In the genomic region with DNA sequence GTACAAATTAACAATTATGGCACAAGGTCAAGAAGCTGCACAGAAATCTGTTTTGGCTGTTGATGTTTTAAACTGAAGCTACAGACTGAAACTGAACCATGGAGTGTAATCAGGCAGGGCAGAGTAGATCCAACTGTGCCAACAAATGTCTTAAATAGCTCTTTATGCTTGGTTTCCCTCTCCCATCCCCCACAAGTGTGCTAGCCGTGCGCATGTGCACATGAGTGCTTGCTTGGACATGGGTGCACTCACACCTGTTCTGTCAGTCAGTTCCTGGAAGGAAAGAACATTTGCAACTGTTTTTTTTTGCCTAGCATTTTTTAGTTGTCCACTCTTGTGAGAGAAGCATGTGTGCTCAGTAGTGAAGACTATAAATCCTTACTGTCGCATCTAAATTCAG, we compare ENCODE assay signal across 11 mouse cellular contexts. TPM values are rescaled to one million over a fixed set of nuclear protein-coding genes. Genes with fewer than 3 reads are reported as not detected.
A peak's percentile ranks its signal among the peaks of the same experiment; 100 is the strongest.
DNase-seq lines count a peak whose midpoint lies in the region; ATAC-seq and TF ChIP-seq lines count a peak whose summit lies in the region.
"Had no signal": no experiment of that assay in that cellular context is flagged by ENCODE, and none has a peak within 500 bp of the region (broad histone marks: within the 10 kb centered on the region; RNA-seq: fewer than 3 reads in every experiment).

No protein-coding gene starts in this region.

- no peak for ATAC-seq in kidney, embryonic 14.5 days (ENCODE audit: low FRiP score, low TSS enrichment)
- ATAC-seq in frontal cortex, adult (ENCODE audit: low TSS enrichment) = no peak

- peaks cover 65% of the 10 kb centered on the region for H3K36me3 ChIP-seq in kidney, embryonic 14.5 days (ENCODE audit: control insufficient read depth, insufficient read depth, low read length)

- H3K4me1 ChIP-seq in kidney, embryonic 14.5 days (ENCODE audit: control insufficient read depth, insufficient read depth, low read length) = peaks cover 9% of the 10 kb centered on the region

- TF ChIP-seq CTCF in brain, embryonic 14.5 days (IDR thresholded peaks at IDR 0.05; ENCODE audit: borderline replicate concordance, extremely low read depth, insufficient read depth, insufficient read length) = no peak

- no peak for TF ChIP-seq POLR2A in brain, embryonic 14.5 days (IDR thresholded peaks at IDR 0.05; ENCODE audit: borderline replicate concordance, extremely low read depth, insufficient read depth, insufficient read length, poor library complexity, severe bottlenecking)

- no peak overlapping the region for H3K27ac ChIP-seq in kidney, embryonic 14.5 days (ENCODE audit: low read depth, low read length)
- H3K27ac ChIP-seq: embryonic facial prominence, embryonic 13.5 days; limb, embryonic 12.5 days had no signal

- H3K27me3 ChIP-seq in kidney, embryonic 14.5 days (ENCODE audit: control insufficient read depth, insufficient read depth, low read length) = no peaks in the 10 kb centered on the region
- H3K27me3 ChIP-seq: embryonic facial prominence, embryonic 13.5 days; limb, embryonic 12.5 days had no signal

- H3K9ac ChIP-seq in kidney, embryonic 14.5 days (ENCODE audit: low read depth, low read length) = no peak overlapping the region
- H3K9ac ChIP-seq: embryonic facial prominence, embryonic 13.5 days; limb, embryonic 12.5 days had no signal

- H3K9me3 ChIP-seq in kidney, embryonic 14.5 days (ENCODE audit: control insufficient read depth, low read length) = no peaks in the 10 kb centered on the region
- H3K9me3 ChIP-seq: embryonic facial prominence, embryonic 13.5 days; limb, embryonic 12.5 days had no signal

- 67% methylated on average over 3 of the region's 3 CpGs for WGBS in kidney, embryonic 14.5 days

- H3K4me3 ChIP-seq in kidney, embryonic 14.5 days (ENCODE audit: low read length) = no peak overlapping the region
- H3K4me3 ChIP-seq: embryonic facial prominence, embryonic 13.5 days; limb, embryonic 12.5 days had no signal

- H3K4me2 ChIP-seq in kidney, embryonic 14.5 days (replicated peaks; ENCODE audit: low read depth, low read length) = no peak overlapping the region
- H3K4me2 ChIP-seq: embryonic facial prominence, embryonic 13.5 days; limb, embryonic 12.5 days had no signal

- peak; percentile 71 for DNase-seq in kidney, adult 11 months
- DNase-seq in brain, embryonic 14.5 days (ENCODE audit: low read depth) = peak; percentile 31
- peak; percentile 79 for DNase-seq in gastrocnemius, adult 18-20 months (ENCODE audit: low spot score)
- peak; percentile 53 to 76 for DNase-seq in kidney, postnatal 25 days
- DNase-seq in adrenal gland, postnatal 14 days = no peak
- no peak for DNase-seq in frontal cortex, postnatal 14 days (ENCODE audit: low spot score in 2 of 2)
- DNase-seq: lung, postnatal 10 days had no signal

RNA-seq across cellular contexts. Expression of gene Tor1aip1, which starts 10.4 kb away (rescaled TPM):
- 50.5 and 51.1 TPM in 2 replicates for polyA plus RNA-seq in kidney, embryonic 14.5 days (2014; fragmentation: Nextera tagmentation; extraction: Ambion mirVana)
- 8.6 and 14.6 TPM in 2 replicates for polyA plus RNA-seq in brain, embryonic 14.5 days (2012; rRNA removed)
- 100 to 1,000 TPM; 124 to 126 TPM for total RNA-seq in gastrocnemius, adult 18-20 months (2021)
- total RNA-seq in adrenal gland, postnatal 14 days (2021) = 99.0 and 101 TPM in 2 replicates

RNA-seq across cellular contexts. Expression of gene Tor1aip2, which starts 11.5 kb away (rescaled TPM):
- 104 and 130 TPM in 2 replicates for polyA plus RNA-seq in kidney, embryonic 14.5 days (2014; fragmentation: Nextera tagmentation; extraction: Ambion mirVana)
- polyA plus RNA-seq in brain, embryonic 14.5 days (2012; rRNA removed) = 57.9 and 61.6 TPM in 2 replicates
- 10 to 100 TPM; 46.9 to 55.6 TPM for total RNA-seq in gastrocnemius, adult 18-20 months (2021)
- 113 and 124 TPM in 2 replicates for total RNA-seq in adrenal gland, postnatal 14 days (2021)

Comparison
In these comparisons a context has a peak if more than half of its experiments do, and no peak if none do; other contexts are left out.
1. DNase-seq: peak in kidney, adult 11 months (single experiment), brain, embryonic 14.5 days (single experiment), gastrocnemius, adult 18-20 months (single experiment) and kidney, postnatal 25 days (2 of 2); none in adrenal gland, postnatal 14 days (single experiment) and frontal cortex, postnatal 14 days (0 of 2).